Mouse (Mus musculus): ENCODE results near the gene H2-Aa. TPM values are rescaled to one million over a fixed set of nuclear protein-coding genes. Genes with fewer than 3 reads are reported as not detected.

Gene H2-Aa
- 3.1 and 6.3 TPM in 2 replicates for polyA plus RNA-seq (2021; fragmentation: Nextera tagmentation)
- long read RNA-seq, experiment 1, partial matches to known transcripts, result 0 of 2 reads
- long read RNA-seq, experiment 1, other reads (novel, unspliced or antisense), result 0 of 2 reads
- long read RNA-seq, experiment 2, partial matches to known transcripts, result 0 of 2 reads
- long read RNA-seq, experiment 2, other reads (novel, unspliced or antisense), result 0 of 2 reads

GRCm38 (mm10) chr17:34287648-34288047 is at the start of gene H2-Aa:
Gene H2-Aa, minus strand, starts transcription at chr17:34287823.

GRCm38 (mm10) chr17:34325436-34325835 is 37.8 kb upstream of the H2-Aa start, which contains the start of gene H2-Eb2:
Gene H2-Eb2, plus strand, starts transcription at chr17:34325665.

GRCm38 (mm10) chr17:34305380-34306030 is 17.9 kb upstream of the H2-Aa start, which contains the start of gene H2-Eb1:
Gene H2-Eb1, plus strand, starts transcription at chr17:34305867.

DNA sequence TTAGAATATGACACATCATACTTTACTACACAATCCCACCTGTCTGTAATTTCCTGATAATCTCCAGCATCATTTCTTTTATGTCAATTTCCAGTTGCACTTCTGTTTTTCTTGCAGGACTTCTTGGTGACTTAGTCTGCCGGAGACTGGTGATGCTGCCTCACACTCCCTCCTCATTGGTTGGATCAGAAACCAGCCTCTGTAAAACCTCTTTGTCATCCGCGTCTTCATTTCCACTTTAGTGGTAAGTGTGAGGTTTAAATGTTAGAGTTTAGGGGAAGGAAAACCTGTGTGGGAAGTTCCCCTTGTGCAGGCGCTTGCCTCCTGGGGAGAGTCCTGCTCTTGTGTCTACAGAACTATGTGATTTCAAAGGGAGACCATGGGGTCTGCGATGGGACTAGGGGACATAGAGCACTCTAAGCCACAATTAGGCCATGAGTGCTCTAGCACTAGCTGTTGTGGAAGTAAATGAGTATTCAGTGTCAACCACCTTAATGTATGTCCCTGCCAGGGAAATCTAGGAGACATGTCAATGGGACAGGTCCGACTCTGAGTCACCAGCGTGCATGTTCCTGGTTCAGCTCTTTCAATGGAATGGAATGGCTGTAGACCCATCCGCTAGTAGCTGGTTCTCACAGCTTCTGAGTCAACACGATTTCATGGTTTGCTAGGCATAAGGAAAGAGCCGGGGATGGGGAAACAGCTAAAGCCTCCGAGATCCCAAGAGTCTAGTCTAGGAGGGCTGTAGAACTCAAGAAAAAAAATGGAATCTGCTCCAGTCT is 29.8 kb downstream of the H2-Aa start, which contains the start of gene H2-Ab1:
Gene H2-Ab1 (plus strand): TSS at position 96 of the 782 bp plus-strand sequence.

GRCm38 (mm10) chr17:34238706-34239105 is 48.9 kb downstream of the H2-Aa start, which contains the start of gene H2-Ob:
Gene H2-Ob, plus strand, starts transcription at chr17:34238903.

Other genes with a start within 250 kb of the H2-Aa start
- gene Col11a2, start 248.4 kb downstream of the H2-Aa start, polyA plus RNA-seq (2021; fragmentation: Nextera tagmentation), result 0.48 and 0.55 TPM in 2 replicates
- gene H2-Oa, start 195.5 kb downstream of the H2-Aa start, polyA plus RNA-seq (2021; fragmentation: Nextera tagmentation), result 1.2 and 1.6 TPM in 2 replicates
- gene H2-DMa, start 168.3 kb downstream of the H2-Aa start, polyA plus RNA-seq (2021; fragmentation: Nextera tagmentation), result 32.1 and 36.6 TPM in 2 replicates
- 42.2 and 74.5 TPM in 2 replicates for gene Brd2, start 165.2 kb downstream of the H2-Aa start, polyA plus RNA-seq (2021; fragmentation: Nextera tagmentation)
- gene H2-DMb2, start 144.5 kb downstream of the H2-Aa start, polyA plus RNA-seq (2021; fragmentation: Nextera tagmentation), result 0.44 and 0.55 TPM in 2 replicates
- gene H2-DMb1, start 134.8 kb downstream of the H2-Aa start, polyA plus RNA-seq (2021; fragmentation: Nextera tagmentation), result 4.0 and 4.2 TPM in 2 replicates
- 2.2 and 2.8 TPM in 2 replicates for gene Tap1, start 100.3 kb downstream of the H2-Aa start, polyA plus RNA-seq (2021; fragmentation: Nextera tagmentation)
- 8.1 and 8.5 TPM in 2 replicates for gene Psmb9, start 100.1 kb downstream of the H2-Aa start, polyA plus RNA-seq (2021; fragmentation: Nextera tagmentation)
- 21.0 and 24.6 TPM in 2 replicates for gene Psmb8, start 90.1 kb downstream of the H2-Aa start, polyA plus RNA-seq (2021; fragmentation: Nextera tagmentation)
- 5.6 and 6.8 TPM in 2 replicates for gene Tap2, start 84.3 kb downstream of the H2-Aa start, polyA plus RNA-seq (2021; fragmentation: Nextera tagmentation)
- 0.55 and 1.3 TPM in 2 replicates for gene H2-Ob, start 48.9 kb downstream of the H2-Aa start, polyA plus RNA-seq (2021; fragmentation: Nextera tagmentation)
- gene H2-Ab1, start 30.1 kb downstream of the H2-Aa start, polyA plus RNA-seq (2021; fragmentation: Nextera tagmentation), result 7.2 and 13.6 TPM in 2 replicates
- 4.5 and 6.5 TPM in 2 replicates for gene H2-Eb1, start 18.0 kb upstream of the H2-Aa start, polyA plus RNA-seq (2021; fragmentation: Nextera tagmentation)
- not detected in 2 replicates for gene H2-Eb2, start 37.8 kb upstream of the H2-Aa start, polyA plus RNA-seq (2021; fragmentation: Nextera tagmentation)
- gene Btnl2, start 67.0 kb upstream of the H2-Aa start, polyA plus RNA-seq (2021; fragmentation: Nextera tagmentation), result not detected in 2 replicates
- gene Btnl1, start 89.3 kb upstream of the H2-Aa start, polyA plus RNA-seq (2021; fragmentation: Nextera tagmentation), result not detected in 2 replicates
- gene BC051142, start 111.0 kb upstream of the H2-Aa start, polyA plus RNA-seq (2021; fragmentation: Nextera tagmentation), result 0.48 and 0.95 TPM in 2 replicates
- not detected in 2 replicates for gene Btnl4, start 189.5 kb upstream of the H2-Aa start, polyA plus RNA-seq (2021; fragmentation: Nextera tagmentation)
- not detected in 2 replicates for gene Btnl6, start 229.5 kb upstream of the H2-Aa start, polyA plus RNA-seq (2021; fragmentation: Nextera tagmentation)